Mouse (Mus musculus): ENCODE measurements at regions not wholly inside any gene's neighbourhood (a gene's known extent, or its start where the extent isn't known, plus 50 kb on each side); places are given as distances from the start of the nearest gene placed in this dataset.

- TF ChIP-seq USF1 (IDR thresholded peaks at IDR 0.05; ENCODE audit: low read depth, low read length) = no peak
- TF ChIP-seq CTCF (IDR thresholded peaks at IDR 0.05 in 2 of 3, conservative IDR thresholded peaks at IDR 0.05 in 1 of 3; ENCODE audit: control insufficient read depth in 1 of 3, insufficient read depth in 1 of 3, low read depth in 2 of 3, low read length in 3 of 3, poor library complexity in 1 of 3, severe bottlenecking in 1 of 3) = no peak
- no peak for TF ChIP-seq POLR2A (IDR thresholded peaks at IDR 0.05; ENCODE audit: control insufficient read depth in 1 of 2, insufficient read depth in 1 of 2, low read depth in 1 of 2, low read length in 2 of 2, poor library complexity in 1 of 2)
Measured at GRCm38 (mm10) chr8:116384418-116385089, 120.2 kb upstream of the Dynlrb2 start.

Data from MEL (cell line).